Mouse (Mus musculus) cerebellum, adult 8-10 months (tissue): ENCODE measurements at regions not wholly inside any gene's neighbourhood (a gene's known extent, or its start where the extent isn't known, plus 50 kb on each side); places are given as distances from the start of the nearest gene placed in this dataset.

Experiments
- DNase-seq: peaks from one replicate; pipeline ENCODE4 v3.0.0; 2022

- DNase-seq = no peak
Measured at GRCm38 (mm10) chr6:117015461-117015860, 152.9 kb upstream of the Cxcl12 start.

- DNase-seq = no peak
Measured at GRCm38 (mm10) chr6:117021851-117022250, 146.5 kb upstream of the Cxcl12 start.

GRCm38 (mm10) chr6:117032042-117032746 is 136.1 kb upstream of the Cxcl12 start:
- DNase-seq = no peak

GRCm38 (mm10) chr6:117043744-117044143 is 124.6 kb upstream of the Cxcl12 start:
- DNase-seq = no peak

- no peak for DNase-seq
Measured at GRCm38 (mm10) chr6:117049459-117050010, 118.8 kb upstream of the Cxcl12 start.

- no peak for DNase-seq
Measured at GRCm38 (mm10) chr6:117060688-117061087, 107.6 kb upstream of the Cxcl12 start.

GRCm38 (mm10) chr6:117067541-117068305 is 100.6 kb upstream of the Cxcl12 start:
- DNase-seq = no peak

GRCm38 (mm10) chr6:117071311-117071710 is 97.0 kb upstream of the Cxcl12 start:
- no peak for DNase-seq

GRCm38 (mm10) chr6:117071857-117072256 is 96.5 kb upstream of the Cxcl12 start:
- no peak for DNase-seq

GRCm38 (mm10) chr6:117079500-117079899 is 88.8 kb upstream of the Cxcl12 start:
- DNase-seq = no peak

- DNase-seq = no peak
Measured at GRCm38 (mm10) chr6:117080973-117081372, 87.4 kb upstream of the Cxcl12 start.

GRCm38 (mm10) chr6:117084211-117084610 is 84.1 kb upstream of the Cxcl12 start:
- DNase-seq = no peak

GRCm38 (mm10) chr6:117084833-117085500 is 83.4 kb upstream of the Cxcl12 start:
- DNase-seq = no peak

- DNase-seq = no peak
Measured at GRCm38 (mm10) chr6:117094742-117095141, 73.6 kb upstream of the Cxcl12 start.

- no peak for DNase-seq
Measured at GRCm38 (mm10) chr6:117099871-117100270, 68.5 kb upstream of the Cxcl12 start.

GRCm38 (mm10) chr6:117102693-117103092 is 65.6 kb upstream of the Cxcl12 start:
- DNase-seq = no peak

GRCm38 (mm10) chr6:117104047-117104446 is 64.3 kb upstream of the Cxcl12 start:
- no peak for DNase-seq

- no peak for DNase-seq
Measured at GRCm38 (mm10) chr6:117104463-117104862, 63.9 kb upstream of the Cxcl12 start.

- no peak for DNase-seq
Measured at GRCm38 (mm10) chr6:117105182-117105589, 63.1 kb upstream of the Cxcl12 start.

- DNase-seq = no peak
Measured at GRCm38 (mm10) chr6:117110291-117110690, 58.0 kb upstream of the Cxcl12 start.

- no peak for DNase-seq
Measured at GRCm38 (mm10) chr6:117114859-117115258, 53.5 kb upstream of the Cxcl12 start.

GRCm38 (mm10) chr6:117118081-117118480 is 50.3 kb upstream of the Cxcl12 start:
- no peak for DNase-seq
